Mouse (Mus musculus) granulocyte monocyte progenitor cell, adult 5-6 weeks (primary cell): ENCODE results near the gene Crat. TPM values are rescaled to one million over a fixed set of nuclear protein-coding genes. Genes with fewer than 3 reads are reported as not detected.

ENCODE experiments used
- total RNA-seq, 2 experiments: library from RNA; stranded (forward) in 1 of 2; stranded (reverse) in 1 of 2; fragments of 200-712, 200-1000 nt in 1 of 2; fragments of >200 nt in 1 of 2; fragmentation: Nextera tagmentation in 1 of 2; gene quantifications; 2 replicates each; pipeline ENCODE4 v1.2.3; 2014 to 2017

The Crat gene
- total RNA-seq, 2 experiments from 2014 or later, result 14.7 to 35.3 TPM

Other genes with a start within 250 kb of the Crat start
- gene Endog, start 244.3 kb downstream of the Crat start, total RNA-seq (2014; fragmentation: Nextera tagmentation), result 5.0 and 7.9 TPM in 2 replicates
- 3.2 and 8.3 TPM in 2 replicates for gene Endog, start 244.3 kb downstream of the Crat start, total RNA-seq (2017)
- gene Spout1, start 237.4 kb downstream of the Crat start, total RNA-seq (2014; fragmentation: Nextera tagmentation), result 40.2 and 58.2 TPM in 2 replicates
- gene Spout1, start 237.4 kb downstream of the Crat start, total RNA-seq (2017), result 44.3 and 49.7 TPM in 2 replicates
- 2.6 and 12.8 TPM in 2 replicates for gene Kyat1, start 210.0 kb downstream of the Crat start, total RNA-seq (2014; fragmentation: Nextera tagmentation)
- gene Kyat1, start 210.0 kb downstream of the Crat start, total RNA-seq (2017), result 4.7 and 8.5 TPM in 2 replicates
- gene Lrrc8a, start 178.1 kb downstream of the Crat start, total RNA-seq (2014; fragmentation: Nextera tagmentation), result 5.8 and 6.6 TPM in 2 replicates
- 5.3 and 8.7 TPM in 2 replicates for gene Lrrc8a, start 178.1 kb downstream of the Crat start, total RNA-seq (2017)
- gene Gm28035, start 175.2 kb downstream of the Crat start, total RNA-seq (2014; fragmentation: Nextera tagmentation), result not detected in 2 replicates
- not detected in 2 replicates for gene Gm28035, start 175.2 kb downstream of the Crat start, total RNA-seq (2017)
- 0.99 and 1.2 TPM in 2 replicates for gene Phyhd1, start 149.6 kb downstream of the Crat start, total RNA-seq (2014; fragmentation: Nextera tagmentation)
- 0.22 and 1.5 TPM in 2 replicates for gene Phyhd1, start 149.6 kb downstream of the Crat start, total RNA-seq (2017)
- 3.1 and 19.1 TPM in 2 replicates for gene Gm28038, start 134.8 kb downstream of the Crat start, total RNA-seq (2014; fragmentation: Nextera tagmentation)
- gene Gm28038, start 134.8 kb downstream of the Crat start, total RNA-seq (2017), result not detected in 2 replicates
- 6.1 and 7.5 TPM in 2 replicates for gene Dolk, start 129.5 kb downstream of the Crat start, total RNA-seq (2014; fragmentation: Nextera tagmentation)
- 12.1 and 15.1 TPM in 2 replicates for gene Dolk, start 129.5 kb downstream of the Crat start, total RNA-seq (2017)
- gene Nup188, start 129.4 kb downstream of the Crat start, total RNA-seq (2014; fragmentation: Nextera tagmentation), result 37.5 and 51.5 TPM in 2 replicates
- 21.0 and 27.0 TPM in 2 replicates for gene Nup188, start 129.4 kb downstream of the Crat start, total RNA-seq (2017)
- 32.3 and 47.4 TPM in 2 replicates for gene Sh3glb2, start 56.5 kb downstream of the Crat start, total RNA-seq (2014; fragmentation: Nextera tagmentation)
- gene Sh3glb2, start 56.5 kb downstream of the Crat start, total RNA-seq (2017), result 23.1 and 41.1 TPM in 2 replicates
- 6.8 and 13.5 TPM in 2 replicates for gene Miga2, start 51.6 kb downstream of the Crat start, total RNA-seq (2014; fragmentation: Nextera tagmentation)
- 7.0 and 7.3 TPM in 2 replicates for gene Miga2, start 51.6 kb downstream of the Crat start, total RNA-seq (2017)
- 13.4 and 17.5 TPM in 2 replicates for gene Dolpp1, start 23.6 kb downstream of the Crat start, total RNA-seq (2014; fragmentation: Nextera tagmentation)
- 19.1 and 29.6 TPM in 2 replicates for gene Dolpp1, start 23.6 kb downstream of the Crat start, total RNA-seq (2017)
- gene Ptpa, start 226 bp upstream of the Crat start, total RNA-seq (2014; fragmentation: Nextera tagmentation), result 127 and 167 TPM in 2 replicates
- 58.5 and 61.0 TPM in 2 replicates for gene Ptpa, start 226 bp upstream of the Crat start, total RNA-seq (2017)
- gene Ier5l, start 58.4 kb upstream of the Crat start, total RNA-seq (2014; fragmentation: Nextera tagmentation), result not detected in 2 replicates
- gene Ier5l, start 58.4 kb upstream of the Crat start, total RNA-seq (2017), result 0.56 and 3.2 TPM in 2 replicates
- gene Cstad, start 179.2 kb upstream of the Crat start, total RNA-seq (2014; fragmentation: Nextera tagmentation), result not detected in 2 replicates
- not detected in 2 replicates for gene Cstad, start 179.2 kb upstream of the Crat start, total RNA-seq (2017)